Mouse (Mus musculus) liver, postnatal 0 days (tissue): ENCODE measurements around the gene Cnnm2.

Experiments used
- CTCF ChIP-seq: sonication (generic); IDR thresholded peaks from 2 replicates; pipeline ENCODE4 v1.5.1; 2016; ENCODE audit warnings: antibody characterized with exemption, low read depth
- EP300 ChIP-seq: IDR thresholded peaks from 2 replicates; pipeline ENCODE4 v1.6.1; 2016; ENCODE audit warnings: antibody characterized with exemption, low read depth, mild to moderate bottlenecking

DNA sequence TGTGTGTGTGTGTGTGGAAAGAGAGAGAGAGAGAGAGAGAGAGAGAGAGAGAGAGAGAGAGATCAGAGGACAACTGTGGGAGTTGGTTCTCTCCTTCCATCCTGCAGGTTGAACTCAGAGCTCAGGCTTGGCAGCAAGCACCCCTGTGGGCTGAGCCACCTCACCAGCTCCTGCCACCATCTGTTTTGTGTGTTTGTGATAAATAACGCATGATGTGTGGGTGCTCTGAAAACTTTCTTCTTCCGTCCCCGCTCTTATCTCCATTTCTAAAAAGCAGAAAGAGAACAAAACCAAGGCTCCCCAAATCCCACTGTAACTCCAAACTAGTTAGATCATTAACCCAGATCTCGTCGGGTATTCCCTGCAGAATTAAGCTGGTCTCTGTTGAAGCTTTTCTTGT lies 4.7 kb downstream of the Cnnm2 start:
- TF ChIP-seq CTCF, result no peak
- peak; percentile 23; the same call in 1 of the 2 replicates for TF ChIP-seq EP300
